Mouse (Mus musculus) left cerebral cortex, postnatal 10 days (tissue): ENCODE results near the gene Dcaf7. TPM values are rescaled to one million over a fixed set of nuclear protein-coding genes. Genes with fewer than 3 reads are reported as not detected.

Source experiments
- DNase-seq, 2 experiments: peaks; one replicate each; pipeline ENCODE4 v3.0.0; 2021 to 2022; ENCODE audit warnings: low spot score in 2 of 2, mixed read lengths in 1 of 2; ENCODE audit errors: extremely low spot score in 1 of 2
- intact Hi-C: fragments of 180-260 bp; cut with DNase I; formaldehyde crosslinking; loops from one replicate; pipeline ENCODE4 v1.15.1; 2025
- total RNA-seq, 2 experiments: library from RNA; stranded (reverse); gene quantifications; 2 replicates each; pipeline ENCODE4 v1.2.3; 2021

The Dcaf7 gene
- total RNA-seq, 2 experiments from 2014 or later: 228 to 235 TPM

- intact Hi-C loops: no loop called here
- peak; percentile 99 to 100 for DNase-seq
These were observed 47.3 kb downstream of the Dcaf7 start, which contains the start of gene Map3k3 for GRCm38 (mm10) chr11:106083708-106084701. Gene Map3k3 (plus strand): TSS chr11:106084613.

GRCm38 (mm10) chr11:106084911-106085561 is 48.4 kb downstream of the Dcaf7 start:
- peak; percentile 34 to 88 for DNase-seq
- intact Hi-C loops: no loop called here

- intact Hi-C loops: no loop called here
- no peak for DNase-seq
These were observed 61.6 kb downstream of the Dcaf7 start for GRCm38 (mm10) chr11:106098223-106098622.

- intact Hi-C loops: no loop called here
- DNase-seq: no peak
These were observed 66.2 kb downstream of the Dcaf7 start for GRCm38 (mm10) chr11:106102866-106103265.

GRCm38 (mm10) chr11:106106047-106106587 is 69.4 kb downstream of the Dcaf7 start:
- DNase-seq: peak in 1 of 2 experiments; percentile 13
- intact Hi-C loops: no loop called here

Other genes with a start within 250 kb of the Dcaf7 start
- gene Cyb561, start 83.5 kb upstream of the Dcaf7 start, total RNA-seq: 10 to 100 TPM; 52.7 to 54.0 TPM
- gene Ace, start 68.9 kb upstream of the Dcaf7 start, total RNA-seq: 10 to 100 TPM in 1 of 2 experiments, 1 to 10 TPM in 1; 7.5 to 10.6 TPM
- not detected for gene Ace3, start 42.2 kb upstream of the Dcaf7 start, total RNA-seq
- gene Kcnh6, start 28.7 kb upstream of the Dcaf7 start, total RNA-seq: 1 to 10 TPM; 1.6 to 1.9 TPM
- 10 to 100 TPM; 14.0 TPM for gene Taco1, start 29.2 kb downstream of the Dcaf7 start, total RNA-seq
- gene Map3k3, start 47.7 kb downstream of the Dcaf7 start, total RNA-seq: 10 to 100 TPM; 23.0 to 23.6 TPM
- gene Gm10840, start 124.0 kb downstream of the Dcaf7 start, total RNA-seq: 1 to 10 TPM in 1 of 2 experiments, not detected in 1; 1.5 TPM
- 10 to 100 TPM; 79.4 to 89.1 TPM for gene Limd2, start 124.0 kb downstream of the Dcaf7 start, total RNA-seq
- gene Strada, start 165.3 kb downstream of the Dcaf7 start, total RNA-seq: 10 to 100 TPM; 27.5 to 28.2 TPM
- gene Ccdc47, start 179.5 kb downstream of the Dcaf7 start, total RNA-seq: 10 to 100 TPM; 77.3 to 85.3 TPM
- 10 to 100 TPM; 67.9 to 72.7 TPM for gene Ddx42, start 180.1 kb downstream of the Dcaf7 start, total RNA-seq
- 10 to 100 TPM; 31.0 to 32.8 TPM for gene Ftsj3, start 219.2 kb downstream of the Dcaf7 start, total RNA-seq
- 100 to 1,000 TPM; 127 to 134 TPM for gene Psmc5, start 219.3 kb downstream of the Dcaf7 start, total RNA-seq
- 10 to 100 TPM; 13.8 to 14.1 TPM for gene Smarcd2, start 236.1 kb downstream of the Dcaf7 start, total RNA-seq
- gene Tcam1, start 239.8 kb downstream of the Dcaf7 start, total RNA-seq: under 1 TPM; 0.21 to 0.22 TPM